Mouse (Mus musculus) cortical plate, adult 2 months (tissue): ENCODE measurements around the gene Bcar1.

ENCODE experiments used
- CTCF ChIP-seq: fragments of 200-500 bp; IDR thresholded peaks from 2 replicates; pipeline ENCODE4 v1.5.1; 2011; ENCODE audit warnings: mild to moderate bottlenecking, control low read depth, low read length; ENCODE audit not compliant: insufficient read depth; ENCODE audit errors: extremely low read depth
- POLR2A ChIP-seq: fragments of 200-500 bp; IDR thresholded peaks from 2 replicates; pipeline ENCODE4 v1.6.1; 2011; ENCODE audit warnings: mild to moderate bottlenecking, low read length, control low read depth; ENCODE audit not compliant: insufficient read depth; ENCODE audit errors: extremely low read depth

GRCm38 (mm10) chr8:111746582-111747465, 3.2 kb upstream of the Bcar1 start:
- TF ChIP-seq CTCF (no peak), POLR2A (no peak)
